Mouse (Mus musculus) activated CD4-positive, CD25-positive, alpha-beta regulatory T cell, adult 4 months (primary cell): ENCODE measurements around the gene Gpr182. TPM values are rescaled to one million over a fixed set of nuclear protein-coding genes. Genes with fewer than 3 reads are reported as not detected.

Experiments used
- polyA plus RNA-seq, 2 experiments: library from polyadenylated mRNA; unstranded; fragments of 100-300 nt; shearing (Covaris generic); gene quantifications; one replicate each; pipeline ENCODE4 v1.2.1; 2017

Gpr182 gene
- polyA plus RNA-seq, 2 experiments from 2014 or later, result 0.15 to 0.22 TPM

Other genes starting within 250 kb of the Gpr182 start
- gene Ndufa4l2, start 236.8 kb downstream of the Gpr182 start, polyA plus RNA-seq, result not detected
- 10 to 100 TPM; 34.2 to 50.7 TPM for gene Shmt2, start 229.3 kb downstream of the Gpr182 start, polyA plus RNA-seq
- gene Nxph4, start 217.2 kb downstream of the Gpr182 start, polyA plus RNA-seq, result not detected
- gene Lrp1, start 130.6 kb downstream of the Gpr182 start, polyA plus RNA-seq, result under 1 TPM in 1 of 2 experiments, not detected in 1; 0.57 TPM
- 100 to 1,000 TPM; 119 to 157 TPM for gene Stat6, start 108.7 kb downstream of the Gpr182 start, polyA plus RNA-seq
- 1 to 10 TPM; 4.7 to 5.8 TPM for gene Nemp1, start 84.8 kb downstream of the Gpr182 start, polyA plus RNA-seq
- 10 to 100 TPM in 1 of 2 experiments, 1 to 10 TPM in 1; 7.4 to 10.2 TPM for gene Nab2, start 83.2 kb downstream of the Gpr182 start, polyA plus RNA-seq
- not detected for gene Myo1a, start 46.6 kb downstream of the Gpr182 start, polyA plus RNA-seq
- gene Tac2, start 27.3 kb downstream of the Gpr182 start, polyA plus RNA-seq, result not detected
- under 1 TPM; 0.36 to 0.45 TPM for gene Zbtb39, start 12.2 kb downstream of the Gpr182 start, polyA plus RNA-seq
- gene Rdh1, start 8.0 kb upstream of the Gpr182 start, polyA plus RNA-seq, result under 1 TPM in 1 of 2 experiments, not detected in 1; 0.13 TPM
- gene Rdh16f1, start 8.1 kb upstream of the Gpr182 start, polyA plus RNA-seq, result under 1 TPM in 1 of 2 experiments, not detected in 1; 0.31 TPM
- under 1 TPM in 1 of 2 experiments, not detected in 1; 0.13 TPM for gene Rdh9, start 24.7 kb upstream of the Gpr182 start, polyA plus RNA-seq
- gene Rdh16, start 49.4 kb upstream of the Gpr182 start, polyA plus RNA-seq, result not detected
- gene Rdh19, start 98.2 kb upstream of the Gpr182 start, polyA plus RNA-seq, result not detected
- gene Rdh16f2, start 114.7 kb upstream of the Gpr182 start, polyA plus RNA-seq, result not detected
- gene Rdh7, start 137.1 kb upstream of the Gpr182 start, polyA plus RNA-seq, result not detected
- gene Sdr9c7, start 146.8 kb upstream of the Gpr182 start, polyA plus RNA-seq, result not detected